Mouse (Mus musculus) bone marrow, adult 2 months (tissue): Measurements from ENCODE around the gene Nmur1.
A peak's percentile ranks its signal among the peaks of the same experiment; 100 is the strongest.

ENCODE experiments used
- CTCF ChIP-seq: fragments of 200-500 bp; IDR thresholded peaks from 2 replicates; pipeline ENCODE4 v1.5.1; 2011; ENCODE audit warnings: low read length, control low read depth; ENCODE audit not compliant: control insufficient read depth, insufficient read depth
- POLR2A ChIP-seq: fragments of 200-500 bp; IDR thresholded peaks from 2 replicates; pipeline ENCODE4 v1.6.1; 2011; ENCODE audit warnings: low read depth, mild to moderate bottlenecking, control low read depth, low read length, borderline replicate concordance; ENCODE audit not compliant: control insufficient read depth

DNA sequence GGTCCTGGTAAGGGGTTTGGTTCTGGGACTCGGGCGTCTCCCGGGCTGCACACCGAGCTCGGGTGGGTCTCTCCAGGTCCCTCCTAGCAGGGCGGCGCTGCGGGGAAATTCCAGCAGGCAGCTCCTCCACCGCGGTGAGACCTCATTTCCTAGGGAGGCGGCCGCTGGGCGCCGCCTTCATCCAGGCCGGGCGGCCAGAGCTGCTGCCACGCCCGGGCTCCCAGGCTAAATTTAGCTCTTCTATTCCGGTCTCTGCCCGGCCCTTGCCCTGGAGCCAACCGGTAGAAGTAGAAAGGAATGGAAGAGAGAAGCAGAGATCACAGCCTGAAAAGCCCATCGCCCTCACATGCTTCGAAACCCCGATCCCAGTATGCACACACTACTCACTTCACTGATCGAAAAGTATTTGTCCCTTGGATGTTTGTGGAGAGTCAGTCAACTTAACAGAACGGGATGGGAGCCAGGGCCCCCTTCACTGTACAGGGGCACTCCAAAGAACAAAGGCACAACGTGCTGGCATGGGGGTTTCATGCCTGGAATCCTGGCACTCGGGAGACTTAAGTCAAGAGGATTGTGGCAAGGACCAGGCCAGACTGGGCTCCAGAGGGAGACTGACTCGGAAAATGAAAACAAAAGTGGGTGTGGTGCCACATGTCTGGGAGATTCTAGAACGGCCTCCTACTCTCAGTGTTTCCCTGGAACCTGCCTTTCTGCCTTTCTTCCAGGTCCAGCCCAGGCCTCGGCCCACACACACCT is 46.3 kb upstream of the Nmur1 start:
- TF ChIP-seq CTCF (no peak), POLR2A (peak; percentile 53; the same call in 1 of the 2 replicates)
